Mouse (Mus musculus) lung, embryonic 16.5 days (tissue): ENCODE measurements around the gene Fgg. TPM values are rescaled to one million over a fixed set of nuclear protein-coding genes. Genes with fewer than 3 reads are reported as not detected.

ENCODE experiments used
- ATAC-seq: fragments of 200-750 bp; cut with Nextera tagmentation; 2 replicates; pipeline ENCODE4 v1.8.0; 2017; ENCODE audit warnings: low read depth, mild to moderate bottlenecking, moderate library complexity
- H3K27ac ChIP-seq: fragments of 300-500 bp; sonication (generic); 2 replicates; pipeline ENCODE4 v1.5.1; 2014; ENCODE audit warnings: mild to moderate bottlenecking, control low read depth, low read length
- H3K27me3 ChIP-seq: fragments of 300-500 bp; sonication (generic); 2 replicates; pipeline ENCODE4 v1.6.1; 2014; ENCODE audit warnings: low read depth, low read length, mixed read lengths; ENCODE audit not compliant: control insufficient read depth, insufficient read depth
- H3K36me3 ChIP-seq: fragments of 300-500 bp; sonication (generic); 2 replicates; pipeline ENCODE4 v1.6.1; 2014; ENCODE audit warnings: low read length; ENCODE audit not compliant: control insufficient read depth, insufficient read depth
- H3K4me1 ChIP-seq: fragments of 300-500 bp; sonication (generic); replicated peaks from 2 replicates; pipeline ENCODE4 v1.6.1; 2014; ENCODE audit warnings: low read length, mixed read lengths; ENCODE audit not compliant: control insufficient read depth, insufficient read depth
- H3K4me2 ChIP-seq: fragments of 300-500 bp; sonication (generic); 2 replicates; pipeline ENCODE4 v1.6.1; 2014; ENCODE audit warnings: low read depth, low read length, control low read depth
- H3K4me3 ChIP-seq: fragments of 300-500 bp; sonication (generic); 2 replicates; pipeline ENCODE4 v1.5.1; 2014; ENCODE audit warnings: mild to moderate bottlenecking, low read length, control low read depth
- H3K9ac ChIP-seq: fragments of 300-500 bp; sonication (generic); 2 replicates; pipeline ENCODE4 v1.6.1; 2014; ENCODE audit warnings: low read length, control low read depth
- H3K9me3 ChIP-seq: fragments of 300-500 bp; sonication (generic); 2 replicates; pipeline ENCODE4 v1.6.1; 2016; ENCODE audit warnings: low read length; ENCODE audit not compliant: control insufficient read depth
- WGBS: fragments of 180-500 bp; shearing (Covaris S2); extraction: QIAGEN DNeasy Blood & Tissue Kit; methylation state at CpG from one replicate; pipeline ENCODE4 v1.1.7; 2014; 5-methylcytosine and 5-hydroxymethylcytosine counted together
- polyA plus RNA-seq: library from polyadenylated mRNA; unstranded; fragments of >200 nt; fragmentation: Nextera tagmentation; extraction: Ambion mirVana; gene quantifications from 2 replicates; pipeline ENCODE4 v1.2.1, GENCODE M21; 2015

Fgg gene
- polyA plus RNA-seq, 1 experiment from 2014 or later, result 1.5 TPM

GRCm38 (mm10) chr3:83033801-83034200, 26.3 kb downstream of the Fgg start:
- H3K9me3 ChIP-seq, result no peaks in the 10 kb centered on the region
- H3K36me3 ChIP-seq, result no peaks in the 10 kb centered on the region
- no peaks in the 10 kb centered on the region for H3K27me3 ChIP-seq
- H3K27ac ChIP-seq, result no peak overlapping the region
- no peak overlapping the region for H3K9ac ChIP-seq
- 72% methylated on average over 8 of the region's 8 CpGs for WGBS
- no peaks in the 10 kb centered on the region for H3K4me1 ChIP-seq
- no peak overlapping the region for H3K4me2 ChIP-seq
- no peak for ATAC-seq
- no peak overlapping the region for H3K4me3 ChIP-seq

DNA sequence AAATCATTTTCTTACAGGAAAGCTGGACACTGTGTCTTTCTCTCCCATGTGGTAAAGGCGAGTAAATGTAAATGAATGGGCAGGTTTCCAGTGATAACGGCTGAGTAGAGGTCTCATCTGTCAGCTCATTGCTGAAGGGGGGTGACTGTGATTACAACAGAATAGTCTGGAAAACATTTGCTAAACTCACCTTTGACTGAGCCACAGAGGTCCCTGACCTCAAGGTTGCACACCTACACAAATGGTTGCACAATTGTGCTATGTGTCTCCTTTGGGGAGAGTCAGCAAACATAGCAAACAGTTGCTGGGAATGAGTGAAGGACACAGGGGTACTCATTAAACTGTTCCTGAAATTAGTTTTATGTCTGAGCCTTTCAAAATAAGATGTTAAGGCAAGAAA, 31.3 kb downstream of the Fgg start:
- Histone ChIP-seq H3K4me3 (no peak overlapping the region), H3K4me1 (no peaks in the 10 kb centered on the region), H3K36me3 (no peaks in the 10 kb centered on the region), H3K27ac (no peak overlapping the region), H3K9me3 (no peaks in the 10 kb centered on the region), H3K9ac (no peak overlapping the region), H3K27me3 (no peaks in the 10 kb centered on the region), H3K4me2 (no peak overlapping the region)
- no peak for ATAC-seq
- WGBS, result 55% methylated on average over 2 of the region's 2 CpGs

- no peaks in the 10 kb centered on the region for H3K9me3 ChIP-seq
- no peak overlapping the region for H3K4me3 ChIP-seq
- 56% methylated on average over 4 of the region's 4 CpGs for WGBS
Measured at GRCm38 (mm10) chr3:83039666-83040065, 32.1 kb downstream of the Fgg start.

DNA sequence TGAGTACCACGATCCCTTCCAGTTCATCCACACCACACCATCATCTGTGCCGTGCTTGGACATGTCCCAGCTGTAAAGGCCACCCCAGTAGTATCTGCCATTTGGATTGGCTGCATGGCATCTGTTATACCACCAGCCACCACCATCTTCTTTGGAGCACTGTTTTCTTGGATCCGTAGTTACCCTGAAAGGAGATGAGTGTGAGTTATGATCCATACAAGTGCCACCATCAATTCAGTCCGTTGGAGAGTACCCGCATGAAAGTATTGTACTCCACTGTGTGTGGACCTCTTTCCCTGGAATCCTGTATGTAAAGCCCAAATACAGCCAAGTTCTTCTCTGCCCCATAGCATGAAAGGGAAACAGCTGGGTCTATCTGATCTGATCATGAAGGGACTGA, 34.9 kb downstream of the Fgg start:
- WGBS, result 80% methylated on average over 5 of the region's 5 CpGs

More at GRCm38 (mm10) chr3:83039666-83040065, 32.1 kb downstream of the Fgg start:
- H3K27me3 ChIP-seq, result no peaks in the 10 kb centered on the region
- H3K27ac ChIP-seq, result no peak overlapping the region
- H3K4me2 ChIP-seq, result no peak overlapping the region
- no peak overlapping the region for H3K9ac ChIP-seq
- H3K4me1 ChIP-seq, result no peaks in the 10 kb centered on the region
- no peak for ATAC-seq
- H3K36me3 ChIP-seq, result no peaks in the 10 kb centered on the region

DNA sequence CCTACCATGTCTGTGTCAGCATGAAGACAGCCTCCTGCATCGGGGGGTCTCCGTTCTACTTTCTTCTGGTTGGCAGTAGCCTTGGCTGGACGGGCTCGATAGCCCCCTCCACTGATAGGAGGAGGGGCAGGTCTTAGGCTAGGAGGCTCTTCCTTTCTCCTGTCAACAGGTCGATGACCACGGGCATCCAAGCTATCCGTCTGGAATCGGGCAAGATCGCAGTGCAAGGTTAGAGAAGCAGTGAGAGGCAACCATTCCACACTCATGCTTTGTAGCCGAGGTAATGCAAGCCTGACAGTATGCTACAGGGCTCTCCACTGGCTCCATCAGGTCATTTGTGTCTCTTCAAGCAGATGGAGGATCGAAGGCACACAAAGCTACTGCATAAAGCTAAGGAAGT, 39.1 kb downstream of the Fgg start:
- WGBS, result 82% methylated on average over 11 of the region's 11 CpGs
- Histone ChIP-seq H3K27me3 (no peaks in the 10 kb centered on the region), H3K27ac (no peak overlapping the region), H3K36me3 (no peaks in the 10 kb centered on the region), H3K4me3 (no peak overlapping the region), H3K4me1 (no peaks in the 10 kb centered on the region), H3K9me3 (no peaks in the 10 kb centered on the region), H3K9ac (no peak overlapping the region), H3K4me2 (no peak overlapping the region)
- ATAC-seq, result no peak

More for the DNA sequence above, 34.9 kb downstream of the Fgg start:
- Histone ChIP-seq H3K27ac (no peak overlapping the region), H3K27me3 (no peaks in the 10 kb centered on the region), H3K4me3 (no peak overlapping the region), H3K36me3 (no peaks in the 10 kb centered on the region), H3K4me1 (no peaks in the 10 kb centered on the region), H3K9me3 (no peaks in the 10 kb centered on the region), H3K9ac (no peak overlapping the region), H3K4me2 (no peak overlapping the region)
- no peak for ATAC-seq

DNA sequence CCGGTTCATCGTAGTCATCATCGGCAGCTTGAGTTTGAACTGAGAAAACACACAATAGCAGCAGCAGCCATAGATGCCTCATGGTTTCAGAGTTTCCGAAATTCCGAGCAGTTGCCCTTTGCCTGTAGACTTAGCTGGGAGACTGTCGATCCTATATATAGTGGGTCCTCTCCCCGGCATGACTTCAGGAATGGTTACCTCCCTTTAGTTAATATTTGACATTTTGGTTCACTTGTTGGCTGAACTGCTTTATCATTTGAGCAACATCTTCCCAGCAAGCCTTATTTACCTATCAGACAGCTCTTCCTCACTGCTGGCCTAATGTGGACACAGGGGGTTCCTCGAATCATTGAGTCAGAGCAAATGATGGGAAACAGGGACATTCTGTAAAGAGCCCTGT, 42.2 kb downstream of the Fgg start, which contains the start of gene Fgb:
Gene Fgb, minus strand, starts transcription at position 184 of the 400 bp plus-strand sequence.
- Histone ChIP-seq H3K9me3 (no peaks in the 10 kb centered on the region), H3K4me3 (no peak within 1 kb of the TSS), H3K4me1 (no peaks in the 10 kb centered on the region), H3K9ac (no peak within 1 kb of the TSS), H3K4me2 (no peak within 1 kb of the TSS), H3K36me3 (no peaks in the 10 kb centered on the region), H3K27me3 (no peaks in the 10 kb centered on the region), H3K27ac (no peak within 1 kb of the TSS)
- ATAC-seq, result no peak
- 78% methylated on average over 8 of the region's 8 CpGs for WGBS

DNA sequence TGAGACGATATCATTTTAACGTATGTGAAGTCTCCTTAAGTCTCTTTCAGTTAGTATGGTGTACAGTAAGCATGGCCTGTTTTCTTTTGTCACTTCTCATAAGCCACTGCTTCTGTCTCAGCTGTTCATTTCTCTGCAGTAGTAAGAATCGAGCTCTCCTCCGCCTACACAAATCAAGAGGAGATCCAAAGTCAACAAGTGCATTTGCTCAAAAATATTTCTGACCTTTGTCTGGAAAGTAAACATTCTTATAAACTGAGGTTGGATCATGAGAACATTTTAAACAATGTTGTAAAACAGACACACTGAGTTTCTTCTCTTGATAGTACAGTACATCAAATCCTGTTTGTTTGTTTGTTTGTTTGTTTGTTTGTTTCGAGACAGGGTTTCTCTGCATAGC, 43.1 kb downstream of the Fgg start:
- no peaks in the 10 kb centered on the region for H3K4me1 ChIP-seq
- WGBS, result 60% methylated on average over 5 of the region's 5 CpGs
- no peak overlapping the region for H3K9ac ChIP-seq
- H3K27me3 ChIP-seq, result no peaks in the 10 kb centered on the region
- no peaks in the 10 kb centered on the region for H3K9me3 ChIP-seq
- no peak overlapping the region for H3K27ac ChIP-seq
- no peak for ATAC-seq
- H3K4me3 ChIP-seq, result no peak overlapping the region
- H3K4me2 ChIP-seq, result no peak overlapping the region
- H3K36me3 ChIP-seq, result no peaks in the 10 kb centered on the region

DNA sequence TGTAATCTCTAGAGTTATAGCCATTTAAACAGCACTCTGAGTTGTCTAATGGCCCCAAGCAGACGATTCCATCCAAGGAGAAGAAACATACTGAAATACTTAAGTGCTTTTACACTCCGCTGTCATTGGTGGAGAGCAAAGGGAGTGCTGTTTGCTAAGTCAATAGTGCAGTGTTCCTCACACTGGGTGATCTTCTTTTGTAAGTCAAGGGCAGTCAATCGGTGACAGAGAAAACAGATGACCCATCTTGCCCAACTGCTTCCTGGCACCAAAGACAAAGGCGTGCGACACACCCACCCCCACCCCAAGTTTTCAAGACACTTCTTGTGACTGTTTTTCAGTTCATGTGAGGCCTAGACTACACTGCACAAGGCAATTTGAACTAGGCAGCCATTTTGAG, 44.6 kb downstream of the Fgg start:
- WGBS, result 73% methylated on average over 5 of the region's 5 CpGs
- no peak for ATAC-seq

DNA sequence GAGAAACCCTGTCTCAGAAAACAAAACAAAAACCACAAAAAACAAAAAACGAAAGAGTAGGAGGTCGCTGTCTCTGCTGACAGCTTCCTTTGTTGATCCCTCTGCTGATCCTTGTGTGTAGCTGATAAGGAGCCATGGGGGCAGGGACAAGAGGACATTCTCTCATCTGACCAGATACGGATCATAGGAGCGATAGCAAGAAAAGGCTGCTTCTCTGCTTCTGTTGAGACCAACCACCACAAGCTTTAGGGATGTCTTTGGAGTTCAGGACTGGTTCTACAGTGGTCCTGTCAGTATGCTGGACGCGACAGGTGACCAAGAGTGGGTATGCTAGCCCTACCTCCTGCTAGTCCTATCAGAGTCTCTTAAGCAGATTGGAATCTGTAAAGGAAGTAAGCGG, 45.6 kb downstream of the Fgg start:
- ATAC-seq, result no peak
- Histone ChIP-seq H3K9me3 (no peaks in the 10 kb centered on the region), H3K9ac (no peak overlapping the region), H3K36me3 (no peaks in the 10 kb centered on the region; the same call in 1 of the 2 replicates), H3K4me2 (no peak overlapping the region), H3K27me3 (no peaks in the 10 kb centered on the region), H3K4me3 (no peak overlapping the region), H3K4me1 (peaks cover 7% of the 10 kb centered on the region), H3K27ac (no peak overlapping the region)
- 82% methylated on average over 7 of the region's 7 CpGs for WGBS

More for the DNA sequence above, 44.6 kb downstream of the Fgg start:
- Histone ChIP-seq H3K9me3 (no peaks in the 10 kb centered on the region), H3K9ac (no peak overlapping the region), H3K27ac (no peak overlapping the region), H3K4me3 (no peak overlapping the region), H3K4me1 (peaks cover 7% of the 10 kb centered on the region), H3K36me3 (no peaks in the 10 kb centered on the region), H3K27me3 (no peaks in the 10 kb centered on the region), H3K4me2 (no peak overlapping the region)

- no peak for ATAC-seq
- Histone ChIP-seq H3K4me2 (no peak overlapping the region), H3K4me3 (no peak overlapping the region), H3K9me3 (no peaks in the 10 kb centered on the region), H3K27ac (no peak overlapping the region), H3K36me3 (peaks cover 2% of the 10 kb centered on the region), H3K27me3 (no peaks in the 10 kb centered on the region), H3K9ac (0 out of 2 replicates have a peak overlapping the region, but pooled peaks have one; percentile 26), H3K4me1 (peaks cover 7% of the 10 kb centered on the region)
- 25% methylated on average over 10 of the region's 10 CpGs for WGBS
Measured at GRCm38 (mm10) chr3:83053758-83054157, 46.2 kb downstream of the Fgg start.
